Mouse (Mus musculus) gastrocnemius, postnatal 4 days (tissue): ENCODE results near the gene Iqcc. TPM values are rescaled to one million over a fixed set of nuclear protein-coding genes. Genes with fewer than 3 reads are reported as not detected.

Experiments
- DNase-seq, 2 experiments: peaks; one replicate each; pipeline ENCODE4 v3.0.0; 2021 to 2022; ENCODE audit warnings: low spot score in 2 of 2, mixed read lengths in 2 of 2
- total RNA-seq, 2 experiments: library from RNA; stranded (reverse); gene quantifications; 2 replicates each; pipeline ENCODE4 v1.2.3; 2021

The Iqcc gene
- total RNA-seq, 2 experiments from 2014 or later: 13.2 to 13.6 TPM

GRCm38 (mm10) chr4:129622803-129623535 is 4.1 kb upstream of the Iqcc start:
- DNase-seq: peak in 1 of 2 experiments; percentile 13

- DNase-seq: no peak
Observed at GRCm38 (mm10) chr4:129622120-129622802, 3.4 kb upstream of the Iqcc start.

GRCm38 (mm10) chr4:129621283-129621841 is 2.5 kb upstream of the Iqcc start:
- peak in 1 of 2 experiments; percentile 22 for DNase-seq

GRCm38 (mm10) chr4:129620419-129621282 is 1.8 kb upstream of the Iqcc start:
- no peak for DNase-seq

- no peak for DNase-seq
Observed at GRCm38 (mm10) chr4:129618031-129618430, 868 bp downstream of the Iqcc start.

GRCm38 (mm10) chr4:129617121-129617641 is 1.7 kb downstream of the Iqcc start:
- no peak for DNase-seq

- DNase-seq: no peak
Observed at GRCm38 (mm10) chr4:129616631-129617030, 2.3 kb downstream of the Iqcc start.

- DNase-seq: no peak
Observed at GRCm38 (mm10) chr4:129615801-129616290, 3.1 kb downstream of the Iqcc start.

- no peak for DNase-seq
Observed at GRCm38 (mm10) chr4:129614093-129614492, 4.8 kb downstream of the Iqcc start, which contains the start of gene Dcdc2b. Gene Dcdc2b (minus strand): TSS chr4:129614257.

- DNase-seq: no peak
Observed at GRCm38 (mm10) chr4:129610472-129610871, 8.4 kb downstream of the Iqcc start.

GRCm38 (mm10) chr4:129610026-129610425 is 8.9 kb downstream of the Iqcc start:
- DNase-seq: no peak

- no peak for DNase-seq
Observed at GRCm38 (mm10) chr4:129609139-129609631, 9.7 kb downstream of the Iqcc start.

GRCm38 (mm10) chr4:129608426-129609025 is 10.4 kb downstream of the Iqcc start:
- DNase-seq: peak; percentile 56 to 80

GRCm38 (mm10) chr4:129600233-129601158 is 18.4 kb downstream of the Iqcc start, which contains the start of the genes Eif3i and Tmem234:
Gene Eif3i (minus strand): TSS chr4:129600648.
Gene Tmem234 (plus strand): TSS chr4:129600668.
- peak; percentile 67 to 83 for DNase-seq

- DNase-seq: no peak
Observed at GRCm38 (mm10) chr4:129588865-129589264, 30.0 kb downstream of the Iqcc start.

GRCm38 (mm10) chr4:129586943-129587342 is 32.0 kb downstream of the Iqcc start:
- DNase-seq: no peak

GRCm38 (mm10) chr4:129585773-129586172 is 33.1 kb downstream of the Iqcc start:
- DNase-seq: no peak

GRCm38 (mm10) chr4:129584884-129585608 is 33.9 kb downstream of the Iqcc start:
- DNase-seq: peak; percentile 73 to 84
